Mouse (Mus musculus): ENCODE results near the gene Fgf12.

Gene Fgf12

DNA sequence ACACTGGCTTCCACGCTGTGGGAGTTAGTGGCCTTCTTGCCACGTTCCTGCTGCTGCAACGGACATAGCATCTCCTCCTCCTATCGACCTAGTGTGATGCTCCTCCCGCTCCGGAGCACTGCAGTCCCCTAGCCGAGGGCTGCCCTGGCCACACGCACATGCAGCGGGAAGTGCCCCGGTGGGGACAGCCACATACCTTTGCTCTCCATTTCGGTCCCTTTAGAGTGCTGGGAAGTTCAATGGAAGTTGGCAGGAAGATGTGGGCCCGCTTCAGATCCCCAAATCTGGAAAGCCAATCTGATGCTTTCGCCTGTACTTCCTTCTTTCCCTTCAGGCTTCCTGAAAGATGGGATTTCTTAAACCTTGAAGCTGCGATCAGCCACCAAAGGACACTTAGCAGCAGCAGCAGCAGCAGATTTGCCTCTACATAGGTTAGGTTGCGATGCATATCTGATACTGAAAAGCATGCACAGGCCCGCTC, at the start of gene Fgf12:
Gene Fgf12 (minus strand): TSS at position 431 of the 481 bp plus-strand sequence.
- DNase-seq (ENCODE audit: low read depth): no peak

DNA sequence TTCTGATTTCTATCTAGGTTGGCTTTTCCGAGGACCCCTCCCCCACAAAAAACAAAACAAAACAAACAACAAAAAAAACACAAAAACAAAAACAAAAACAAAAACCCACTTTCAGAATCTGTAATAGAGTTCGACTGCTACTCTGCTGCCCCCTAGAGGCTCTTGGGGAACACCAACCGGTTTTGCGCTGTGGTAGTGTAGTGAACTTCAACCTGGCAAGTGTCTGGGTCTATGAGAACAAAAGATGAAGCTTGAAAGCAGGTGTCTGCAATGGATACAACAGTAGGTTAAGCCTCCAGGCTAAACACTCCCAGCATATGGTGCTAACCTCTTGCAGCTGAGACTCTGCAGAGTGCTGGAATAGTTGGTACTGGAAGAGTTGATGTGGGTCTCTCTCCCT, 40.2 kb upstream of the Fgf12 start:
- no peak for DNase-seq (ENCODE audit: low read depth)

- no peak for DNase-seq (ENCODE audit: low read depth)
Measured at GRCm38 (mm10) chr16:28770276-28770675, 17.4 kb upstream of the Fgf12 start.

- no peak for DNase-seq (ENCODE audit: low read depth)
Measured at GRCm38 (mm10) chr16:28761417-28761976, 8.6 kb upstream of the Fgf12 start.

- no peak for DNase-seq (ENCODE audit: low read depth)
Measured at GRCm38 (mm10) chr16:28753124-28753917, 453 bp upstream of the Fgf12 start.

GRCm38 (mm10) chr16:28734461-28734860, 18.4 kb downstream of the Fgf12 start:
- DNase-seq (ENCODE audit: low read depth): no peak

DNA sequence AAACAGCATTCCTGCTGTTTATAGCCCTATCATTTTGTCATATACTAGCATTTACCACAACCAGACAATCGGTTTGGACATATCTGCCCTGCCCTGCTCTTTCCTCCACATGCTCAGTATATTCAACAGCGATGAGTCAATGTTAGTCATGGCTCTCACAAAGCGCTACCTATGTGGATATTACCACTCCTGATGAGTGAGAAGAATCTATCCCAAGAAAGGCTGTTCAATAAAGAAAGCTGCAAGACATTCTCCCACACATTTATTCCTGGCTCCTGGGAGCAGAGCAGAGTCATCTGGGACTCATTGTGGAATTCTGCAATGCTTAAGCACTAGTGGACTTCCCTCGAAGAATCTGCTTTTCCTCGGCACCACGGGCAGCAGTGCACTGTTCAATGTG, 26.1 kb downstream of the Fgf12 start:
- DNase-seq (ENCODE audit: low read depth): no peak

GRCm38 (mm10) chr16:28706623-28707022, 46.2 kb downstream of the Fgf12 start:
- no peak for DNase-seq (ENCODE audit: low read depth)

- no peak for DNase-seq (ENCODE audit: low read depth)
Measured at GRCm38 (mm10) chr16:28700346-28700745, 52.5 kb downstream of the Fgf12 start.

GRCm38 (mm10) chr16:28696851-28697250, 56.0 kb downstream of the Fgf12 start:
- DNase-seq (ENCODE audit: low read depth): no peak

GRCm38 (mm10) chr16:28694113-28694899, 58.6 kb downstream of the Fgf12 start:
- no peak for DNase-seq (ENCODE audit: low read depth)

- no peak for DNase-seq (ENCODE audit: low read depth)
Measured at GRCm38 (mm10) chr16:28688861-28689385, 63.9 kb downstream of the Fgf12 start.

GRCm38 (mm10) chr16:28681625-28682024, 71.2 kb downstream of the Fgf12 start:
- DNase-seq (ENCODE audit: low read depth): no peak

- DNase-seq (ENCODE audit: low read depth): no peak
Measured at GRCm38 (mm10) chr16:28668815-28669347, 84.0 kb downstream of the Fgf12 start.

DNA sequence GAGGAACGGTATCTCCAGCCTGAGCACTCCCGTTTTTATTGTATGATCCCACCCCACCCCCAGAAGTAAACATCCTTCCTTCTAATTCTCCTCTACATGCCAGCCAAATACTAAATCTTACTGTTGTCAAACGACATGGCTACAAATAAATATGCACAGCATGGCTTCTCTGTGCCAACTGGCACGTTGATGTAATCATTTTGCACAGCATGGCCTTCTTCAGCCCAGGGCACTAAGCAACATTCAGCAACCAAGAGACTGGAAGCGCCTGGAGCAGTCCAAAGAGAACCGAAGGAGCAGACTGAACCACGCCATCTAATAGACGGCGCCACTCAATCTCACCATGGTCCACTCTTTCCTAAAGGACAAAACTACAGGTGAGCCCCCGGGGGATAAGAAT, 100.2 kb downstream of the Fgf12 start:
- no peak for DNase-seq (ENCODE audit: low read depth)

GRCm38 (mm10) chr16:28650589-28650988, 102.3 kb downstream of the Fgf12 start:
- no peak for DNase-seq (ENCODE audit: low read depth)

GRCm38 (mm10) chr16:28645030-28645429, 107.8 kb downstream of the Fgf12 start:
- DNase-seq (ENCODE audit: low read depth): no peak

DNA sequence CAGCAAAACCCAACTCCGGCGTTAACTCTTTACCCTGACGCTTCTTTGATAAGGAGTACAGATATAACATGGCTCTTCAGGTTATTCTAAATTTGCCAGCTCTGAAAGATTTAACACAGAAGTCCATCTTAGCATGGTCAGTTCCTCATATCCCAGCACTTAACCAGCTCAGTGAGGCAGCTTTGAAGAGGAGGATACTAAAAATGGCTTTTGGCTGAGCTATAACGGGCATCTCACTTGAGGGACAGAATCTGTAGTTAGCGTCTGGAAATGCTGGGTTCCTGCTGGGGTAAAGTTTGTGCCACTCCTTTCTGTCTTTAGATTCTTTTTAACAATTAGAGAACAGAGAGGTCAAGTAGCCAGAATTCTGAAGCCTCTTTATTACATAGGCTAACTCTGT, 121.1 kb downstream of the Fgf12 start:
- no peak for DNase-seq (ENCODE audit: low read depth)

DNA sequence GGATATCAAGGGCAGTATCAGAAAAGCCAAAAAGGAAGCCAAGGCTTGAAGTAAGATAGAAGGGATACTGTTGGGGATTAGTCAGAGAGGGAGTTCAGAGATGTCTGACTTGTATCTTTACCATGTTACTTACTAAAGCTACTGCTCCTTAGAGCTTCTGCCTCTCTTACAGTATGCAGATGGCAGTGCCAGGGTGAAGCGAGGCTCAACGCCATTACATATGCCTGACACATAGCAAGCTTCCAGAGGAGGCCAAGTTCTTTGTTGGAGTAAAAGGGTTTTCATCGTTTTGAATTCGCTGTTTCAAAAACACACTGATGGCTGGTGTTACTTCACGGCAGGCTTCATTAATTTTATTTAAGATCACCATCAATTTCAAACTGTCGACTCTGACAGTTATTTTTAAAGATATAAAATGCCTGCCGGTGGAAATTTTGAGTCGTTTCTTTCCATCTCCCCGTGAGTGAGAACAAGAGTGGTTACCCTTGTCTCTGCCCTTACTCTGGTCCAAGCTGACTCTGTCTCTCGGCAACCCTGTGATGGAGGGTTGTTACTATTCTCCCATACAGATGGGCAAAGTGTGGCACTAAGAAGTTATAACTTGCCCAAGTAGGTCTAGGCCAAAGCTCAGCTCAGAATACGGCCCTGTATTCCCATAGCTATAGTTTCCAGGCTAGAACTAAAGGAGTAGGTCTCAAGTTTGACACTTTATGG, 121.9 kb downstream of the Fgf12 start:
- no peak for DNase-seq (ENCODE audit: low read depth)

GRCm38 (mm10) chr16:28626259-28626658, 126.6 kb downstream of the Fgf12 start:
- DNase-seq (ENCODE audit: low read depth): no peak

- no peak for DNase-seq (ENCODE audit: low read depth)
Measured at GRCm38 (mm10) chr16:28625689-28626088, 127.2 kb downstream of the Fgf12 start.

DNA sequence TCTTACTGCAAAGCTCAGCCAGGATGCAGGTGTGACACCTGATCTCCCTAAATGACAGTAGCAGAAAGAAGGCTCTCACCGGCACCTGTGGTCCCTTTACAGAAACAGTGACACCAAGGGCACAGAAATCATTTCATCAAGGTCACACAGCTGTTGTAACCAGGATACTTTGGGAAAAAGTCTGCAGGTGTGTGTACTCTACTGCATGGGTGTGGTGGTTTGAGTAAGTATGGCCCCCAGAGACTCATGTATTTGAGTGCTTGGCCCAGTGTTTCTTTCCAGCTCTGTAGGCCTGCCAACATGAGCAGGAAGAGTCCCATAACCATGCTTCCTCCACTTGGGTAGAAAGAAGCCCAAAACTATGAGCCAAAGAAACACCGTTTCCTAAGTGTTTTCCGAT, 138.5 kb downstream of the Fgf12 start:
- no peak for DNase-seq (ENCODE audit: low read depth)
